Mouse (Mus musculus): ENCODE measurements around the gene Olfr491. TPM values are rescaled to one million over a fixed set of nuclear protein-coding genes. Genes with fewer than 3 reads are reported as not detected.

Gene Olfr491
- not detected in 2 replicates for polyA plus RNA-seq (2015; fragmentation: Nextera tagmentation; extraction: Ambion mirVana)

GRCm38 (mm10) chr7:108313151-108313550, at the start of gene Olfr491:
TSS of gene Olfr491 (plus strand) at chr7:108313451.

GRCm38 (mm10) chr7:108288834-108289233, 24.4 kb upstream of the Olfr491 start, which contains the start of gene Olfr490:
TSS of gene Olfr490 (minus strand) at chr7:108288934.

GRCm38 (mm10) chr7:108323574-108323973, 10.3 kb downstream of the Olfr491 start, which contains the start of gene Olfr492:
TSS of gene Olfr492 (minus strand) at chr7:108323674.

GRCm38 (mm10) chr7:108346879-108347278, 33.6 kb downstream of the Olfr491 start, which contains the start of gene Olfr493:
TSS of gene Olfr493 (minus strand) at chr7:108346979.

GRCm38 (mm10) chr7:108365035-108365434, 51.8 kb downstream of the Olfr491 start, which contains the start of gene Olfr494:
TSS of gene Olfr494 (plus strand) at chr7:108365335.

Other genes starting within 250 kb of the Olfr491 start
- gene Olfr480, start 246.1 kb upstream of the Olfr491 start, polyA plus RNA-seq (2015; fragmentation: Nextera tagmentation; extraction: Ambion mirVana) = not detected in 2 replicates
- not detected in 2 replicates for gene Olfr481, start 233.6 kb upstream of the Olfr491 start, polyA plus RNA-seq (2015; fragmentation: Nextera tagmentation; extraction: Ambion mirVana)
- gene Olfr482, start 215.9 kb upstream of the Olfr491 start, polyA plus RNA-seq (2015; fragmentation: Nextera tagmentation; extraction: Ambion mirVana) = not detected in 2 replicates
- not detected in 2 replicates for gene Olfr483, start 212.6 kb upstream of the Olfr491 start, polyA plus RNA-seq (2015; fragmentation: Nextera tagmentation; extraction: Ambion mirVana)
- not detected in 2 replicates for gene Olfr484, start 186.0 kb upstream of the Olfr491 start, polyA plus RNA-seq (2015; fragmentation: Nextera tagmentation; extraction: Ambion mirVana)
- gene Olfr485, start 153.6 kb upstream of the Olfr491 start, polyA plus RNA-seq (2015; fragmentation: Nextera tagmentation; extraction: Ambion mirVana) = not detected in 2 replicates
- gene Olfr486, start 140.7 kb upstream of the Olfr491 start, polyA plus RNA-seq (2015; fragmentation: Nextera tagmentation; extraction: Ambion mirVana) = not detected in 2 replicates
- gene Olfr487, start 98.8 kb upstream of the Olfr491 start, polyA plus RNA-seq (2015; fragmentation: Nextera tagmentation; extraction: Ambion mirVana) = not detected in 2 replicates
- gene Olfr488, start 55.1 kb upstream of the Olfr491 start, polyA plus RNA-seq (2015; fragmentation: Nextera tagmentation; extraction: Ambion mirVana) = not detected in 2 replicates
- gene Olfr490, start 24.5 kb upstream of the Olfr491 start, polyA plus RNA-seq (2015; fragmentation: Nextera tagmentation; extraction: Ambion mirVana) = not detected in 2 replicates
- not detected in 2 replicates for gene Olfr492, start 10.2 kb downstream of the Olfr491 start, polyA plus RNA-seq (2015; fragmentation: Nextera tagmentation; extraction: Ambion mirVana)
- not detected in 2 replicates for gene Olfr493, start 33.5 kb downstream of the Olfr491 start, polyA plus RNA-seq (2015; fragmentation: Nextera tagmentation; extraction: Ambion mirVana)
- gene Olfr494, start 51.9 kb downstream of the Olfr491 start, polyA plus RNA-seq (2015; fragmentation: Nextera tagmentation; extraction: Ambion mirVana) = not detected in 2 replicates
- gene Olfr495, start 79.7 kb downstream of the Olfr491 start, polyA plus RNA-seq (2015; fragmentation: Nextera tagmentation; extraction: Ambion mirVana) = not detected in 2 replicates
- gene Olfr497, start 107.0 kb downstream of the Olfr491 start, polyA plus RNA-seq (2015; fragmentation: Nextera tagmentation; extraction: Ambion mirVana) = not detected in 2 replicates
- gene Olfr498, start 151.9 kb downstream of the Olfr491 start, polyA plus RNA-seq (2015; fragmentation: Nextera tagmentation; extraction: Ambion mirVana) = not detected in 2 replicates
- not detected in 2 replicates for gene Olfr502, start 211.6 kb downstream of the Olfr491 start, polyA plus RNA-seq (2015; fragmentation: Nextera tagmentation; extraction: Ambion mirVana)
- gene Olfr503, start 231.1 kb downstream of the Olfr491 start, polyA plus RNA-seq (2015; fragmentation: Nextera tagmentation; extraction: Ambion mirVana) = not detected in 2 replicates

All from skeletal muscle tissue, postnatal 0 days (tissue).